Mouse (Mus musculus) c-Kit-positive CD71-negative TER-119-negative erythroid progenitor cells, embryonic 14.5 days (primary cell): ENCODE data around the gene Gm438.
"Not testable (repeated sequence)": the region's sequence is repeated elsewhere in the genome, so short reads cannot be mapped to it uniquely, and the experiment has no call there.

ENCODE experiments used
- DNase-seq: peaks from one replicate; pipeline ENCODE4 v3.0.0-alpha.2; 2013; ENCODE audit warnings: low read depth

Gm438 gene

DNA sequence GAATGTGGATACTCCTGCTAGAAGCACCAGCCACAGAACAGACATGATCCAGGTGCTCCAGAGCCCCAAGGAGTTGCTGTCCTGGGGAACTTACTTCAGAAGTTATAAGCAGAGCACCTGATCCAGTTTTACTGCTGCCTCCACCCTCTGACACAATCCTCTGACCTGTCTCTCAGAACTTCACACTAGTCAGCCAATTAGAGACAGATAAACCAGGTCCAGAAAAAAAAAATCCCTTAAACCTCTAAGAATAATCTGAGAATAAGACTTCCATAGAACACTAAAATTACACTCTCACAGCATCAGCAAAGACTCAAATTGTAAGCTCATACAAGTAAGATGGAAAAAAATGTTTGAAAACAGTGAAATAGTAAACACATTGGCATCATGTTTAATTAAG, at the start of gene Gm438:
Gm438 (minus strand) TSS at position 101 of the 400 bp plus-strand sequence.
- DNase-seq: no peak

DNA sequence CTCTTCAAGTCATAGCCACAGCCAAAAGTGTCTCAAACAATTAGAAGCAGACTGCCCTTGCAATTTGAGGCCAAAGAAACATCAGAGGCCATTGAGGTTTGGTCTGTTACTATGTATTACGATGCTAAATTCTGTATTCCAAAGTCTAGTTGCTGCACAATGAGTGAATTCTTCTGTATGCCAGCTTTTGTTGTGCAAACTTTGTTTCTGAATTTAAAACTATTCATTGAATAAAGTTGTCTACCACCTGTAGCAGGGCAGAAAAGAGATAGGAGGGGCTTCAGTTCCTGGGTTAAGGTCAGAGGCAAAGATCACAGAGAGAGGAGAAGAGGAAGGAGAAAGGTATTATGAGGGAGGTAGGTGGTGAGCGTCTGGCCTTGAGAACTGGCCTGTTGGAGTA, 38.3 kb upstream of the Gm438 start:
- DNase-seq: no peak

- DNase-seq: no peak
These were observed 37.6 kb upstream of the Gm438 start for GRCm38 (mm10) chr4:144823996-144824395.

- DNase-seq: not testable (repeated sequence)
These were observed 20.8 kb upstream of the Gm438 start for GRCm38 (mm10) chr4:144807135-144807534.

- no peak for DNase-seq
These were observed 17.2 kb upstream of the Gm438 start for GRCm38 (mm10) chr4:144803633-144804032.

GRCm38 (mm10) chr4:144790141-144790540, 3.8 kb upstream of the Gm438 start:
- DNase-seq: no peak

- DNase-seq: no peak
These were observed 3.7 kb downstream of the Gm438 start for GRCm38 (mm10) chr4:144782476-144783197.

DNA sequence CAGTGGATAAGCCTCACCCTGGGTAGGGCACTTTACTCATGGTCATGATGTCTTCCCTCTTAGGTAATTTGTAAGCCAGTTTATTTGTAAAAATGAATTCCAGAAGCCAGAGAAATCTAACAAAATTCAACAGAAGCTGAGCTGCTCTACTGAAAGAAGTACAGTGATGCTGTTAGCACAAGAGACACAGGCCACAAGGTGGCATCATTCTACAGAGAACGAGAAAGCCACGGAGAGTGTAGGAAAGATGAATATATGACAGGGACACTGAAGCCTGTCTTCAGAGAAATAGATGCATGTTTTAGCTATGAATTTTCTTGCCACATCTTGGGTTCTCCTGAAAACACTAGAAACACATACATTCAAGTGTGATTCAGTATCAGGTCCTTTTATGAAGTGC, 20.7 kb downstream of the Gm438 start:
- peak; percentile 0 for DNase-seq

DNA sequence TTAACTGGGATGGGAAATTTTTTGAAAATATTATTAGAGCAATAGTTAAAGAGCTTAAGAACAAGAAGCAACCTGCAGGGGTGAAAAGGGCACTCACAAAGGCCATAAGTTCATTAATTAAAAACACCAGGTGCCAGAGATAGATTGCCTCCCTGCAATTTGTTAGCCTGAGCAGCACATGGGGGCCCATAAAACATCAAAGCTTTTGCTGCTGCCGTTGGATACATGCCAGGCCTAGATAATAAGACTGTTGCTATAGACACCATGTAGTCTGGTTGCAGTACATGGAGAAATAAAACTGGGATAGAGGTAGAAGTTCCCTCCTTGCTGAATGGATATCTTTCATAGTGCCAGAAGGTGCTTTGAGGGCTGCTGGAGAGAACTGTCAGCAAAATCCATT, 37.2 kb downstream of the Gm438 start:
- no peak for DNase-seq
